Mouse (Mus musculus) bone marrow macrophage, adult 2 months (primary cell): ENCODE results near the gene Cab39. TPM values are rescaled to one million over a fixed set of nuclear protein-coding genes. Genes with fewer than 3 reads are reported as not detected.

ENCODE experiments used
- H3K27ac ChIP-seq: 2 replicates; pipeline ENCODE4 v1.5.1; 2012; ENCODE audit warnings: low read depth, low read length; ENCODE audit not compliant: insufficient read depth
- H3K4me1 ChIP-seq: 2 replicates; pipeline ENCODE4 v1.6.1; 2012; ENCODE audit warnings: low read length; ENCODE audit not compliant: control insufficient read depth, insufficient read depth
- H3K4me3 ChIP-seq: 2 replicates; pipeline ENCODE4 v1.5.1; 2012; ENCODE audit warnings: mild to moderate bottlenecking, low read length, moderate library complexity; ENCODE audit not compliant: insufficient read depth
- CTCF ChIP-seq: IDR thresholded peaks from 2 replicates; pipeline ENCODE4 v1.5.1; 2012; ENCODE audit warnings: low read depth, mild to moderate bottlenecking, low read length, moderate library complexity
- POLR2A ChIP-seq: IDR thresholded peaks from 2 replicates; pipeline ENCODE4 v1.6.1; 2012; ENCODE audit warnings: mild to moderate bottlenecking, low read depth, low read length, borderline replicate concordance
- polyA plus RNA-seq: library from polyadenylated mRNA; stranded (reverse); fragments of >200 nt; gene quantifications from 2 replicates; pipeline ENCODE4 v1.2.4, GENCODE M21; 2012; ENCODE audit not compliant: missing spikeins, insufficient read depth, insufficient read length

Gene Cab39
- 110 and 119 TPM in 2 replicates for polyA plus RNA-seq

GRCm38 (mm10) chr1:85793208-85794105, at the start of gene Cab39:
Gene Cab39, plus strand, starts transcription at chr1:85793441.
- Histone ChIP-seq H3K4me3 (peak within 1 kb of the TSS; percentile 85), H3K4me1 (peaks cover 26% of the 10 kb centered on the region), H3K27ac (peak within 1 kb of the TSS; percentile 70)
- TF ChIP-seq POLR2A: no peak
- peak; percentile 38; the same call in 1 of the 2 replicates for TF ChIP-seq CTCF

GRCm38 (mm10) chr1:85744539-85744938, 48.7 kb upstream of the Cab39 start:
- TF ChIP-seq CTCF (no peak), POLR2A (no peak)
- H3K4me3 ChIP-seq: no peak overlapping the region
- H3K27ac ChIP-seq: no peak overlapping the region
- H3K4me1 ChIP-seq: peaks cover 24% of the 10 kb centered on the region

GRCm38 (mm10) chr1:85746511-85746910, 46.7 kb upstream of the Cab39 start:
- TF ChIP-seq POLR2A (no peak), CTCF (no peak)
- no peak overlapping the region for H3K27ac ChIP-seq
- no peak overlapping the region for H3K4me3 ChIP-seq
- peaks cover 39% of the 10 kb centered on the region for H3K4me1 ChIP-seq

- Histone ChIP-seq H3K4me1 (peaks cover 50% of the 10 kb centered on the region), H3K4me3 (no peak overlapping the region), H3K27ac (0 out of 2 replicates have a peak overlapping the region, but pooled peaks have one; percentile 74)
- TF ChIP-seq POLR2A: no peak
- no peak for TF ChIP-seq CTCF
Observed at GRCm38 (mm10) chr1:85749829-85750228, 43.4 kb upstream of the Cab39 start.

GRCm38 (mm10) chr1:85750650-85751049, 42.6 kb upstream of the Cab39 start:
- no peak overlapping the region for H3K4me3 ChIP-seq
- H3K27ac ChIP-seq: peak overlapping the region; percentile 74
- no peak for TF ChIP-seq POLR2A
- TF ChIP-seq CTCF: no peak
- peaks cover 50% of the 10 kb centered on the region for H3K4me1 ChIP-seq

GRCm38 (mm10) chr1:85751494-85751893, 41.7 kb upstream of the Cab39 start:
- H3K27ac ChIP-seq: peak overlapping the region; percentile 74
- H3K4me3 ChIP-seq: no peak overlapping the region
- no peak for TF ChIP-seq POLR2A
- TF ChIP-seq CTCF: no peak
- H3K4me1 ChIP-seq: peaks cover 50% of the 10 kb centered on the region

GRCm38 (mm10) chr1:85751932-85752680, 41.1 kb upstream of the Cab39 start:
- peak overlapping the region; percentile 74 for H3K27ac ChIP-seq
- H3K4me1 ChIP-seq: peaks cover 49% of the 10 kb centered on the region
- H3K4me3 ChIP-seq: no peak overlapping the region

GRCm38 (mm10) chr1:85757531-85758230, 35.6 kb upstream of the Cab39 start:
- Histone ChIP-seq H3K27ac (no peak overlapping the region), H3K4me3 (no peak overlapping the region), H3K4me1 (peaks cover 19% of the 10 kb centered on the region)
- no peak for TF ChIP-seq CTCF

More at GRCm38 (mm10) chr1:85751932-85752680, 41.1 kb upstream of the Cab39 start:
- no peak for TF ChIP-seq POLR2A
- no peak for TF ChIP-seq CTCF

GRCm38 (mm10) chr1:85758231-85758968, 34.8 kb upstream of the Cab39 start:
- Histone ChIP-seq H3K4me1 (peaks cover 22% of the 10 kb centered on the region), H3K27ac (no peak overlapping the region), H3K4me3 (no peak overlapping the region)
- TF ChIP-seq POLR2A (no peak; the same call in 1 of the 2 replicates), CTCF (no peak)
